Mouse (Mus musculus): ENCODE data around the gene Ptprg.

GRCm38 (mm10) chr14:11612426-11612825 lies 59.1 kb downstream of the Ptprg start:
- TF ChIP-seq MAX (IDR thresholded peaks at IDR 0.05) (no peak), MYOG (IDR thresholded peaks at IDR 0.05; ENCODE audit: control insufficient read depth, extremely low read depth, insufficient read length) (no peak), CTCF (IDR thresholded peaks at IDR 0.05; ENCODE audit: control insufficient read depth, insufficient read depth, insufficient read length) (no peak), USF1 (IDR thresholded peaks at IDR 0.05; ENCODE audit: low read depth) (no peak), MYOD1 (IDR thresholded peaks at IDR 0.05; ENCODE audit: control insufficient read depth, insufficient read length, low read depth) (no peak)

All from C2C12 (cell line).